ENCODE assay signal across 14 mouse cellular contexts in the genomic region with DNA sequence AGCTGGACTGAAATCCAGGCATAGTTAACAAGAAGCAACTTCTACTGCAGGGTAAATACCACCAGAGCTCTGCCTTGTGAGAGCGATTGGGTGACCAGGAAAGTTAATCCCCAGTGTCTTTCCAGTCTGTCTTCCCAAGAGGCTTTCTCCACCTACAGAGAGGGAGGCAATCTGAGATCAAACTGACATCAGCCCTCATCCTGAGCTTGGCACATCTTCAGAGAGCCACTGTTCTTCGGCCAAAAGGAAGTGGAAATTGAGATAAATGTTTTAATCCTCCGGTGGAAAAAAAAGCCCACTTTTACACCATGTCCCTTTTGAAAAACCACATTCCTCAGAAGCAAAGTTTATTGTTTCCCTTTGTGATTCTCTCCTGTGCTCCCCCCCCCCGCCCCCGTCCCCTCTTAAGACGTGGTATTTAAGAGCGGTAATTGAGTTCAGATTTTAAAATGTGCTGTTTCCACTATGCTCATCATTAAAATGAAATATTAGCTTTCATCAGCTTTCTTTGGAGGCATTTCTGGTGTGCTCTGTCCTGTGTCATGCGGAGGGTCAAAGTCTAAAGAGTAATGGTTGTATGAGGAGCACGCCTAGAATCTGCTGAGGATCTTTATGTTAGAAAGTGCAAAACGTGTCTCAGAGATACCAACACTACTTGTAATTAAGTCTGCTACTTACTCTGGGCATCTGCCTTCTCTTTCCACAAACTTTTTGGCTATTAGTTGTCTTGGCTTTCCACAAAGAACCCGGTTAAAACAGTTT.
A peak's percentile ranks its signal among the peaks of the same experiment; 100 is the strongest.
DNase-seq lines count a peak whose midpoint lies in the region; ATAC-seq and TF ChIP-seq lines count a peak whose summit lies in the region.
"Had no signal": no experiment of that assay in that cellular context is flagged by ENCODE, and none has a peak within 500 bp of the region (broad histone marks: within the 10 kb centered on the region; RNA-seq: fewer than 3 reads in every experiment).

No protein-coding gene starts in this region.

- peak; percentile 4 for DNase-seq in cerebellum, adult 9-10 months
- no peak for DNase-seq in cerebellum, adult 18-20 months
- no peak for DNase-seq in left cerebral cortex, adult 2 months (ENCODE audit: extremely low spot score in 1 of 2, low spot score in 2 of 2)
- DNase-seq in left cerebral cortex, postnatal 36 days (ENCODE audit: low spot score in 2 of 2) = no peak
- DNase-seq in frontal cortex, postnatal 25 days (ENCODE audit: low spot score in 2 of 2) = no peak
- no peak for DNase-seq in liver
- no peak for DNase-seq in heart, adult 11 months
- DNase-seq: adrenal gland, adult 2 months; heart, postnatal 4 days; kidney, postnatal 25 days; liver, embryonic 13.5 days; thymus, postnatal 36 days had no signal

- H3K27ac ChIP-seq in left cerebral cortex, adult 2 months = peak overlapping the region; percentile 80
- peak overlapping the region; percentile 83 for H3K27ac ChIP-seq in midbrain, embryonic 12.5 days (replicated peaks)
- H3K27ac ChIP-seq: embryonic facial prominence, embryonic 15.5 days; liver, embryonic 13.5 days had no signal

- no peak overlapping the region for H3K9ac ChIP-seq in midbrain, embryonic 12.5 days (replicated peaks)
- H3K9ac ChIP-seq: embryonic facial prominence, embryonic 15.5 days; liver, embryonic 13.5 days had no signal

- 31% methylated on average over 11 of the region's 11 CpGs for WGBS in midbrain, embryonic 12.5 days

- 0 out of 2 replicates have a peak overlapping the region, but pooled peaks have one; percentile 54 for H3K4me2 ChIP-seq in midbrain, embryonic 12.5 days (replicated peaks)
- H3K4me2 ChIP-seq: liver, embryonic 13.5 days had no signal

- no peak for ATAC-seq in midbrain, embryonic 12.5 days (ENCODE audit: low FRiP score, low read depth)

- H3K4me3 ChIP-seq in left cerebral cortex, adult 2 months = no peak overlapping the region
- no peak overlapping the region for H3K4me3 ChIP-seq in midbrain, embryonic 12.5 days
- H3K4me3 ChIP-seq: liver, embryonic 13.5 days had no signal

- H3K27me3 ChIP-seq in midbrain, embryonic 12.5 days = no peaks in the 10 kb centered on the region
- H3K27me3 ChIP-seq: embryonic facial prominence, embryonic 15.5 days; liver, embryonic 13.5 days had no signal

- no peaks in the 10 kb centered on the region for H3K9me3 ChIP-seq in midbrain, embryonic 12.5 days
- H3K9me3 ChIP-seq: embryonic facial prominence, embryonic 15.5 days; liver, embryonic 13.5 days had no signal

- peaks cover 21% of the 10 kb centered on the region for H3K4me1 ChIP-seq in midbrain, embryonic 12.5 days
- H3K4me1 ChIP-seq: liver, embryonic 13.5 days had no signal

- intact Hi-C loops in left cerebral cortex, adult 2 months (cut with DNase I) = loop anchor here (5.0 kb wide), 1 partner anchor 224 kb away; a partner anchor contains a TSS
- intact Hi-C loops in left cerebral cortex, postnatal 36 days (cut with DNase I) = no loop called here

- no peaks in the 10 kb centered on the region for H3K36me3 ChIP-seq in midbrain, embryonic 12.5 days
- H3K36me3 ChIP-seq: embryonic facial prominence, embryonic 15.5 days; liver, embryonic 13.5 days had no signal

- TF ChIP-seq CTCF in left cerebral cortex, adult 2 months (IDR thresholded peaks at IDR 0.05) = no peak
